Mouse (Mus musculus) mouse trophoblast stem cell (cell line): ENCODE results near the gene Nup85.

Experiments
- in situ Hi-C, 2 experiments: fragments of 300-500 bp; cut with MseI, MboI; formaldehyde crosslinking; loops; 2 replicates in 1 of 2; 3 replicates in 1 of 2; pipeline ENCODE4 v1.15.1; 2025

The Nup85 gene

GRCm38 (mm10) chr11:115631505-115631890 lies 67.3 kb downstream of the Nup85 start:
- in situ Hi-C loops: loop anchor here in 1 of 2 experiments (10.0 kb wide), 1 partner anchor 83 kb away; no protein-coding TSS in a partner anchor

DNA sequence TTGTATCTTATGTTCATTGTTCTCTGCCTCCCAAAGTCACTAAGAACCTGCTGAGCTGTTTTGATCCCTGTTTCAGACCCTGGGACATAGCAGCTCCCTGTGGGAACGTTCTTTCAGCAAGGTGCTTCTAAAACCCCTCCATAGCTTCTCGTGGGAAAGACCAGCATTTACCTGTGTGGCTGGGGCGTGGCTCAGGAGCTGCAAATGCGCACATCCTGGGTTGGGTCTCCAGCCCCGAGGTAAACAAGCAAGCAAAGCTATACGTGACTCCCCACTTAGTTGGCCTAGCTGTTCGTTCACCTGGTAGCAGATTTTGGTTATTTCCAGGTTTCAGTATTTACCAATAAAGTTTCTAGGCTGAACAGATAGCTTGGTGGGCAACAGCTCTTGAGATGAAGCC lies 68.0 kb downstream of the Nup85 start:
- in situ Hi-C loops: loop anchor here in 1 of 2 experiments (10.0 kb wide), 1 partner anchor 83 kb away; no protein-coding TSS in a partner anchor

DNA sequence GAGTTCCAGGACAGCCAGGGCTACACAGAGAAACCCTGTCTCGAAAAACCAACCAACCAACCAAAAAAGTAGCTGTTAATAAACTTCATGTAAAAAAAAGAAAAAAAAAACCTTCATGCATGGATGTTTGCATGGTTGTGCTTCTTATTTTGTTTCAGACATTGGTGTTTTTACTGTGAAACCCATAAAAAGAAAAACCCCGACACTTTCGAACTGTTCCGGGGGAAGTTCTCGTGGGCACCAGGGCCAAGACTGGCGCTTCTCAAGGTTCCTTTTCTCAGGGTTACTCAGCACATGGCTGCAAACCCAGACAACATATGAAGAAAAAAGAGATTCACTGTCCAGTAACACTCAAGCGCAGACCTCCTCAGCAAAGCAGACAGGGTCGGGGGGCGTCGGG lies 68.6 kb downstream of the Nup85 start:
- in situ Hi-C loops: loop anchor here in 1 of 2 experiments (10.0 kb wide), 1 partner anchor 82 kb away; no protein-coding TSS in a partner anchor
